Mouse (Mus musculus): ENCODE measurements around the gene Aldh8a1.

Gene Aldh8a1

DNA sequence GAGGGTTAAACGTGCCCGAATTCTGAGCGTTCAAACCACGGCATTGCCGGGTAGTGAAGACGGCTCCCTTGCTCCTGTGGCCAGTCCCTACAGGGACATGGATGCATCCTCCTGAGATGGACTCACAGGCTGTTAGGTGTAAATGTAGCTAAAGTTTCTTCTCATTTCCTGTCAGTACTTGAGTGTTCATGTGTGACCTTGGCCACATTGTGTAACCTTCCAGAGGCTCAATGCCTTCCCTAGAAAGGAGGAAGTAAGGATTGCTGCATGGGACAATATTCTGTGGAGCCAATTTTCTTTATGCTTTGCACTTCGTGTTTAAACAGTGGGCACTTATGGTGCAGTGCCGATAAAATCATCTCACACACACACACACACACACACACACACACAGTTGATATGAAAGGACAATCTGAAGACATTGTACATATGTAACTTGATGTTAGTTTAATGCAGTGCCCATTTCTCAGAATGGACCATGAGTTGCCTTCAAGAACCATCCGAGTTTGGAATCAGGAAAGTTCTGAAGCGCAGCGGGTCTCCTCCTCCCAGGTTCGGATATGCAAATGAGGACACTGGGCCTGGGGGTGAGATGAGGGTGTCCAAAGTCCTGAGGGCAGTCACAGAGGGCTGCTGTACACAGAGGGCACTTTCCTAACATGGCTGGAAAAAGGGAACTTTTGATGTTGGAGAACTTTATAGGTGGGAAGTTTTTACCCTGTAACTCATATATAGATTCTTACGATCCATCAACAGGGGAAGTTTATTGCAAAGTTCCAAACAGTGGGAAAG lies at the start of gene Aldh8a1:
Aldh8a1 (plus strand) TSS at position 610 of the 792 bp plus-strand sequence.
- DNase-seq = no peak

DNA sequence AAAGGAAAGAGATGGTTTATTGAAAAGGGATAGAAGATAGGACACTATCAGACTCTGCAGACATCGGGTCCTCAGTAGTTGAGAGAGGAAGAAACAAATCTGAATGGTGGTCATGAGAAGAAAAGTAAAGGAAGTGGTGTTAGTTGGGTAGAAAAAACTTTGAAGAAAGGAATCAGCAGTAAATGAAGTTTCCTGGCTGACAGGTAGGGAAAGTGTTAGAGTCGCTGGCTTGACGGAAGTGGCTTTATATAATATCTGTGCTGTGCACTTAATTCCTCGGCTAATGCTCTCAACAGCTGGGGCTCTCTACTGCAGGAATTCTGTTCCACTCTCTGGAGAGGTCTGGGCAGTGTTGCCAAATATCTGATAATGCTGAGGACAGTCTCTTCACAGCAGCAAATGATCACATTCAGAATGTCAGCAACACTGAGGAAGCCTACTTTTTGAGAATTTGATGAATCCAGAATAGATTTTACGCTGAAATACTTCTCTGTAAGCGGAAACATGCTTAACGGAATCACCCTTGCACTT lies 49.4 kb upstream of the Aldh8a1 start:
- no peak for DNase-seq

DNA sequence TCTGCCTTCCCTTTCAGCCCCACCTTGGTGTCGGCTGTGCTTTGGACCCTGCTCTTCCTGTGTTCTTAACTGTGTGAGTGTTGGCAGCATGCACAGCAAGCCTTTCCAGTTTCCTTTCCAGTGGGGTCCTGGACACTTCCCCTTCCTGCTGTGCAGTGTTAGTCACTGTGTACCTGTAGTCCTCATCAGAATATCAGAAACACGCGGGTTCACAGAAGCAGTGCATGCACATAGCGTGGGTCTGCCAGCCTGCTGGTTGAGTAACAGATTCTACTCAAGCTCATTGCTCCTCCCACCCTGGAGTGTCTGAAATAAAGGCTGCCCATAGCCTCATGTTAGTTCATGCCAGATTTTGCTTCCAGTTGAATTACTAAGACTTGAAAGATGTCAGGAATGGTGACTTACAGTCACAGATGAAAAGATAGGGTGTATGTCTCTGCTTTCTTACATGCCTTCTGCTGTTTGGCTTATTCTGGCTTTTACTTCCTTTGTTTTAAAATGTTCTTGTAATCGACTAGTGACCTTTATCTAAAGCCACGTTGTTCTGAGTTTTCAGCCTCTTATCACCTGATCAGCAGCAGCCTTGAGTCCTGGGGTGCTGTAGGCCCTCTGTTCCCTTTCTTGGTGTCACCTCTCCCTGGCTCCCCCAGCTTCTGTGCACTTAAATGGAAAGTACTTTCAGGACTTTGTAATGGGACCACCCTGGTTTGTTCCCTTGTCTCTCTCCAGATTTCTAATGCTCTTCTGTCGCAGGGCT lies 42.6 kb upstream of the Aldh8a1 start:
- no peak for DNase-seq

DNA sequence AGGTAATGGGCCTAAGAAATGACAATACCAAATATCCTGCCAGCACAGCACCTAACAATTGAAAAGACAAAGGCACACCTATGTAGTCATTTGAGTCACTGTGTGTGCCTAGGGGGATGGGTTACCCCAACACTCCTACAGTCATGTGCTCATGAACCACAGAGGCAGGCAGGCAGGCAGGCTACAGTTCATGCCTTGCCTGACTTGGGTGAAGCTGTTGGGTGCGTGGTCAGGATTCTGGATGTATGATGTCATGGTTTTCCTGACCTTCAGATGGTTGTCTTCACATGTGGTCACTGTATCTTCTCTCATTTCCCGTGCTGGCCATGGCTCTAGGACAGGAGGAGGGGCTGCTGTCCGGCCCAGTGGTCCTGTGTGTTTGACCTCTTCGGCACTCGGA lies 41.6 kb upstream of the Aldh8a1 start:
- no peak for DNase-seq

DNA sequence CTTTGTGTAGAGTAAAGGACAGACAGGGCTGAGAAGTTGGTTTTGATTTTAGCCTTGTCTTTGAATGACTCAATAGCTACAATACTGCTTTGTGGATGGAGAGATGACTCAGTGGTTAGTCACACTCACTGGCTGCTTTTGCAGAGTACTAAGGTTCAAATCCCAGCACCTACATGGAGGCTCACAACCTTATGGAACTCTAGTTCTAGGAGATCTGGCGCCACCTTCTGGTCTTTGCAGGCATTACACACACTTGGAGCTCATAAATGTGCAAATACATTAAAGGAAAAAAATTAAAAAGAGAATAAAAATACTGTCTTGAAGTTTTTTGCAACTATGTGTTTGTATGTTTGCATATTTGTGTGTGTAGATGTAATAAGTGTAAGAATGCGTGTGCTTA lies 39.9 kb upstream of the Aldh8a1 start:
- no peak for DNase-seq

DNA sequence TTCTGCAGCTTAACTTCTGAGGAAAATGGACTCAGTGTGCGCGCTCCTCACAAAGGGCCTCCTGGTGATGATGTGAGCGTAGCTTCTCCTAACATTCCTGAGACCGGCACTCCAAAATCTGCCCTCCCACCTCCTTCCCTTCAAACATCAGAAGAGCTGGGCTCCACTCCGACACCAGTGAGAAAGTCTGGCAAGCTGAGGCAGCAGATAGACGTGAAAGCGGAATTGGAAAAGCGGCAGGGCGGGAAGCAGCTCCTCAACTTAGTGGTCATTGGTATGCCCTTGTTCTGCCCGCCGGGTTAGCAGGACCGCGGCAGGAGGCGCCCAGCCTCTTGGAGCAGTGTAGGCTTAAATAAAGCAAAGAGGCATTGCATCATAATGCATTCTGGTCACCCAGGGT lies 35.4 kb upstream of the Aldh8a1 start:
- no peak for DNase-seq

DNA sequence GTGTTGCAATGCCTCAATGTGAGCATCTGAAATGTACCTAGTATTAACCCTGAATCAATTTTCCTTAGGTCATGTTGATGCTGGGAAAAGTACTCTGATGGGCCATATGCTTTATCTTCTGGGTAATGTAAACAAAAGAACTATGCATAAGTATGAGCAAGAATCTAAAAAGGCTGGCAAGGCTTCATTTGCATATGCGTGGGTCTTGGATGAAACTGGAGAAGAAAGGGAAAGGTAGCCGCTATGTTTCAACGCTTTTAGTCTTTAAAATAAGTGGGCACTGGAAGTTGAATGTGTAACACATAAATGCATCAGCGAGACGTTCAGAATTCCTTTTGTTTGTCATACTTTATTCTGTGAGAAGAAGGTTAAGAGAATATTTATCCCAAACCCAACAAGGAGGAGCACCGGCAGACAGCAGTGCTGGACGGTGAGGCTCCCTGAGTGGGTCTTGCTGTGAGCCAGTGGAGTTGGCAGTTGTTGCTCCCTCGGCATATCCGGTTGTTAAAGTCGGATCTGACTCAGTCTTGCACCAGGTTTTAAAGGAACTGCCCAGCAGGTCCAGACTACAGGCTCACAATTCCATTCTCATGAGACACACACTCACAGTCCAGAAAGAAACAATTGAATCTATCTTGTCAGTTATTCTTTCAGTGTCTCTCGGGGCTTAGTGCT lies 34.6 kb upstream of the Aldh8a1 start:
- DNase-seq = no peak

DNA sequence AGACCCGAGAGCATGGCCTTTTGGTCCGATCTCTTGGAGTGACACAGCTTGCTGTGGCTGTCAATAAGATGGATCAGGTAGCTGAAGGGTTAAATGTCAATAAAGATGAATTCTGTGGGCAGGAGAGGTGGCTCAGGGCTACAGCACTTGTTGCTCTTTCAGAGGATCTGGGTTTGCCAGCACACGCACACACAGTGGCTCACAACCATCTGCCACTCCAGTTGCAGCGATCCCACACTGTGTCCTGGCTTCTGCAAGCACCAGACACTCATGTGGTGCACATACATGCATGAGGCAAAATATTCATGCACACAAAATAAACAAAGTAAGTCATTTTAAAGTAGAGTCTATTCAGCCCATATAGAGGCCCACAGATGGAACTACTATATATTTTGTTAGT lies 29.8 kb upstream of the Aldh8a1 start:
- DNase-seq = no peak

DNA sequence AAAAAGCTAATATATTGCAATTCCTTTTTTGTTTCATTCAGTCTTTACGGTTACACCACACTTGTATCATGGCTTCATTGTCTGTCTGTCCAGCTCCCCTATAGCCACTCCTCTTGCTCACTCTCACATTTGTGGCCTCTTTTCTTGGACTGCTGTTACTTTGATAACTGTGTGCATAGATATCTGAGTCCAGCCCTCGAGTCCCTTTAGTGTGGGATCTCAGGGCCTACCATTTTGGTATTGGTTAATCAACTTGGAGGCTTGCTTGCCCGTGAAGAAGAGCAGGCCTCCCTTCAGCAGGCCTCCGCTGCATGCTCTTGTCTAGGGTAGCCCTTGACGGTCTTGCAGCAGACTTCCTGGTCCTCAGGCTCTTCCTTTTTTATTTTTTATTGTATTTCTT lies 27.6 kb upstream of the Aldh8a1 start:
- no peak for DNase-seq

DNA sequence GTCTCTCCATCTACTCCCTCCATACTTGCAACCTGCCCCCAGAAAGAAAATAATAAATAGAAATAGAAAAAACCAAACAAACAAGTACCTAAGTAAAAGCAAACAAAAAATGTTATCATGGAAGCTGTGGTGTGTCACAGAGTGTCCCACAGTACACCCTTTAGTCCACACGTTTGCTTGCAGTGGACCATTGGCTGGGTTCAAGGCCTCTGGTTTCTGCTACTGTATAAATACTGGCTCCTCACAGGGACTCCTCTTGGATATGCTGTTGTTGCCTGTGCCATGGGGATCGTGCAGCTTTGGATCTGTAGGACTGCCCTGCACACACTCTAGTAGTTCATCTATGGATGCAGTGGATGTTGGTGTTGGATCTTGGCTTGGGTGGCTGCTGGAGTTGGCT lies 27.1 kb upstream of the Aldh8a1 start:
- DNase-seq = no peak

DNA sequence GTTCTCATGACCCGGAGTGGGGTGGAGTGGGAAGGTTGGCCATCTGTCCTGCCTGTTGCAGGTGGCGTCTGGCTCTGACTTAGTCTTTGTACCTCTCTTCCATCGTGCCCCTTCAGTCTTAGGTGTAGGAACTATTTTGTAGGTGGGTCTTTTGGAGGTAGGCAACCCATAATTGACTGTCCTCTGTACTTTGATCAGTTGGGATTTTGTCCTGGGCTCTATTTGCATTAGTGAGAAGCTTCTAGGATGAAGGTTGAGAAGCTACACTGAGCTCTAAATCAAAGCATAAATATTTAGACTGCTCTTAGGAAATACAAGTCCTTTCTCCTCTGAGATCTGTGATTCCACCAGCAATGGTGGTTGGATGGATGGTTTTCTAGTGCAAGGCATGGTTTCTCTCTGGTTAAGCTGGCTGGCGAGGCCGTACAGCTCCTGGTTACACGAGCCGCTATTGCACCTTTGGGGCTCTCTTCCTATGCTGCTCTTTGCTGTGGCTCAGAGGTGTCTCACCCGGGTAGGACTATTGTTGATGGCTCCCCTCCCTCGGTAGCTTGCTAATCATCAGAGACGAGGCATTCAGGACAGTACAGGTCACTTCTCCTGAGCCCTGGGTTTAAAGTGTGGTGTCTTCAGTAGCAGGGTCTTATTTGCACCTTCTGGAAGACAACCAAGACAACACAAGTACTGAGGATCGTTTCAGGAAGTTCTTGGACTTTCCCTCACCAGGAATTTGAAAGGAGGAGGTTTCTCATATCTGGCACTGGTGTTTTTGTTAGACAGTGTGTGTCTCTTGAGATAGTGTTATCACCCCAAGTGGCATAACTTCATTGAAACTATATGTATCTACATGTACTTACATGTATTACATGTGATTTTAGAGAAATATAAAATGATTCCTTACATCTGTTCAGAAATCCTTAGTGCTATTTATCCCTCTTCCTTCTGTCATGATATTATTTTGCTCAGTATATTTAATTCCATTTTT lies 26.3 kb upstream of the Aldh8a1 start:
- DNase-seq = no peak

DNA sequence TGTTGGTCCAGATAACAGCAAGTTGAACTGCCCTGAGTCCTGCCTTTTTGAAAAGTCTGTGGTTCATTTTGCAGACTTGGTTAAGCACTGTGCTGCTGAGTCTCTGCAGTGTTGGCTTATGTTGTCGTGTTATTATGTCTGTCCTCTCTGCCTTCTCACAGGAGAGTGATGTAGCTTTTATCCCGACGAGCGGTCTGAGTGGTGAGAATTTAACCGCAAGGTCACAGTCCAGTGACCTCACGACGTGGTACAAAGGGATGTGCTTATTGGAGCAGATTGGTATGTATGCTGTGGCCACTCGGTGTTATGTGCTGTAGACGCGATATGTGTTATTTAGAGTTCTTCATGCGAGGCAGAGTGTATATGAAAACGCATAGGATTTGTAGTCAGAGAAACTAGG lies 25.3 kb upstream of the Aldh8a1 start:
- no peak for DNase-seq

DNA sequence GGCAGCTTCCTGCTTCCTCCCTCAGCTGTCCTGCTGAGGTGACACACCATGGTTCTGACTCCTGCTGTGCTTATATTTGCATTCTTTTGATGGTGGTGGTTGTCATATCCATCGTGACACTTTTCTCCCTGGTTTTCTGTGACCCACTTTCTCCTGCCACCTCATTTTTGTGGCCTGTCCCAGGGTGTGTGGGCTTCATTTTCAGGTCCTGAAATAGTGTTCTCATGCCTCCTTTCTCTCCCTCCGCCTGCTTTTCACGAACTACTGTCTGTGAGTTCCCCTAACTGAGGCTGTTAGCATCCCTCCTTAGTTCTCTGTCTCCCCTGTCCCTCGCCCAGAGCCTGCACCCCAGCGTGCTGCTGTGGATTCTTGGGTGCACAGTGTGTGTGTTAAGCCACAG lies 23.2 kb upstream of the Aldh8a1 start:
- DNase-seq = no peak

DNA sequence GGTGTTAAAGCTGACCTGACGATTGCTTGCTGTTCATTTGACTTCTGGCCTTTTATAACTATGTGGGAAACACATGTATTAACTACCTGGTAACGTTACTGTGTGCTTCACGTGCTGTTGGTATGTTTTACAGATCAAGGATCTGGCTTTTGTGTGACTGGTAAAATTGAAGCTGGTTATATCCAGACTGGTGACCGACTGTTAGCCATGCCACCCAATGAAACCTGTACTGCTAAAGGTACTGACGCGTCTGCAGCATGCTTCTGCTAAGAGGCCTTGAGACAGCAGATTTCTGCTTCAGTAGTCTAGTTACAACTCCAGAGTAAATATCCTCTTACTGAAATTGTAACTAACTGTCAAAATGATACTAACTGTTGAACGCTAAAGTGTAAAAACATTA lies 22.6 kb upstream of the Aldh8a1 start:
- no peak for DNase-seq

DNA sequence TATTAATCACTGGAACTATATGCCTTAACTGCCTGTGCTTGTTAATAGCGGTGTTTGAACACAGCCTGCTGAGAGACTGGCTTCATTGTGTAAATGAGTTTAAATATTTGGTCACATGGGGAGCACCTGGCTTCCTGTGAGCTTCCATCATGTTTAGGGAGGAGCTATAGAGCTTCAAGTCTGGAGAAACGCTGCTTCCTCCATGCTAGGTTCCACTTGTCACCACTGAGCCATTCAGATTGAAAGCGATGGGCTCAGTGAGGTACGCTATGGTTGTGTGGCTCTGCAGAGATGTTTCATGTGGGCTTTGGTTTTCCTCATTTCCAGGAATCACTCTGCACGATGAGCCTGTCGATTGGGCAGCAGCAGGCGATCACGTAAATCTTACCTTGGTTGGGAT lies 19.1 kb upstream of the Aldh8a1 start:
- no peak for DNase-seq

DNA sequence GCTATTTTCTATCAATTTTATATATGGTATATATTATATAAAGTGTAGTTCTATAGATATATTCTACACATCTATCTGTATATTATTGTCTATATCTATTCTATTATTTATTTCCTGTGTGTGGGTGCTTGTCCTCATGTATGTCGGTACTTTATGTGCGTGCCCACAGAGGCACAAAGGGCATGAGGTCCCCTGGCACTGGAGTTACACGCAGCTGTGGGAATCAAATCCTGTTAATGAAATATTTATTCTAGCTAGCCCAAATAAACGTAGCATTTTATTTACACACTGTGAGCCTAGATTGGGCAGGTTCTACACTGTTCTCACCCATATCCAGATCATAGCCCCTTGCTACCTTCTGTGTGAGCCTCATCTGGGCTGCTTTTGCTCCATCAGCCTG lies 18.0 kb upstream of the Aldh8a1 start:
- no peak for DNase-seq

DNA sequence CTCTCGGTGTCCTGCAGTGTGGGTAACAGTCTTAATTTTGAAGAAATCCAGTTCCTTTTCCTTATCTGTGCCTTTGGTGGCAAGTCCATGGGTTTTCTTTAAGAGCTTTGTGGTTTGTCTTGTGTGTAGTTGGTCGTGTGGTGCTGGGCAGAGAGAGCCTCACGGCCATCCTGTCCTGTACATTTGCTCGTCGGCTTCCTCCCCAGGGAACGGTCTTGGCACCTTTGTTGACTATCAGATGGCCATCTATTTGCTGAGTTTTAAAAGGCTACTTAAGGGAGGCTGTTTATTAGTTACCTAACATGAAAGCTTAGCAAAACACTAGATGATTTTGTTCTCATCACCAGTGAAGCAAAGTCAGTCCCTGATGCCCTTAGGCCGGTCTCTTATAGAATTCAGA lies 15.2 kb upstream of the Aldh8a1 start:
- DNase-seq = no peak

DNA sequence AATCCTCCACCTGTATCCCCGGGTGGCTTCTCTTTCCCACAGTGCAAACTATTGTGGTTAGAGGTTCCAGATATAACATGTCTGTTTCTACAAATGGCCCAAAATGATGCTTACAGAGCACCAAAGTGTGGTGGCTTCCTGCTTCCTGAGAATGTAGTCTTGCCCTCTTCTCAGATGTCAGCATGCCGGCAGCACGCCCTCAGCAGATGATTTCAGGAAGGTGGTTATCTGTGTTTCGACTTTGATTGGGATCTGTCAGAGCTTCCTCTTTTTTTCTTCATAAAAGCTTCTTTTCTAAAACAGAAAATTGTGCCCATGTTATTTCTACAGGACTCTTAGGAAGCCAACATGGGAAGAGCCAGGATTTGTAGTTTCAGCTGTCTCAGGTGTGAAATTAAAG lies 13.8 kb upstream of the Aldh8a1 start:
- DNase-seq = no peak

DNA sequence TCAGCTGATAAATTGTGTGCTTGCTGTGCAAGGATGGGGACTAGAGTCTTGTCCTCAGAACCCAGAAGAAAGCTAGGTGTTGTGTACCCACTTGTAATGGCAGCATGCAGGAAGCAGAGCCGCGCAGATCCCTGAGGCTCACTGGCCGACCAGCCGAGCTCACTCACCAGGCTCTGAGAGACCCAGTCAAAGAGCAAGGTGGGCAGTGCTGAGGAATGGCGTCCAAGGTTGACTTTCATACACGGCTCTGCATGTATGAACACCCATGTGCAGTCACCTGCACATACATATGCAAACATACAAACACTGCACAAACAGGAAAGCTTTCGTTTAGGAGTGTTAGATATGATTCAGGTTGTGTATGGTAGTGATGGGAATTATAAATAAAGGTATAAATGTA lies 12.1 kb upstream of the Aldh8a1 start:
- no peak for DNase-seq

DNA sequence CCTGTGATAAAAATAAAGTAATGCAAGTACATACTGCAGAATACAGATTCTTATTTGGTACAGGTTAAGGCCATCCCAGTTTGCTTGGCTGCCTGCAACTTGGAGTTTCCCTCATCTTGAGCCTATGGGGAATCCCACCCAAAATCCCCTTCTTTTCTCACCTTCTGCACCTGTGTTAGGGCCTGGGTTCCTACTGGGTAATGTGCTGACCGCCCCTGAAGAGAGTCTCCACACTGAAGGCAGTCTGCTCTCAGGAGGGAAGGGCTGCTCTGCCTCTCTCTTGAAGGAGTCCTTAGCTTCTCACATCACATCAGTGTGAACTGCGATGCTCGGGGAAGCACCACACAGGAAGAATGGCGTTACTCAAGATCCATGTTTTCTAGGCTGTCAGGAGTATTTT lies 11.2 kb upstream of the Aldh8a1 start:
- no peak for DNase-seq

DNA sequence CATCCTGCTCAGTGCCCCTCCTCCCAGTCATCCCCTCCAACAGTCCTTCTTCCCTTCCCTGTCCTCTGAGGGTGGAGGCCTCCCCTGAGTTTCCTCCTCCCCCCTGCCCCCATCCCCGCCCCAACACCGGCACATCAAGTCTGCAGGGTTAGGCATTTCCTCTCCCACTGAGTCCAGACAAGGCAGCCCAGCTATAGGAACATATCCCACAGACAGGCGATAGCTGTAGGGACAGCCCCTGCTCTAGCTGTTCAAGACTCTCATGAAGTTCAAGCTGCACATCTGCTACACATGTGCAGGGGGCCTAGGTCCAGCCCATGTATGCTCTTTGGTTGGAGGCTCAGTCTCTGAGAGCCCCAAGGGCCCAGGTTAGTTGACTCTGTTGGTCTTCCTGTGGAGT lies 10.6 kb upstream of the Aldh8a1 start:
- no peak for DNase-seq

DNA sequence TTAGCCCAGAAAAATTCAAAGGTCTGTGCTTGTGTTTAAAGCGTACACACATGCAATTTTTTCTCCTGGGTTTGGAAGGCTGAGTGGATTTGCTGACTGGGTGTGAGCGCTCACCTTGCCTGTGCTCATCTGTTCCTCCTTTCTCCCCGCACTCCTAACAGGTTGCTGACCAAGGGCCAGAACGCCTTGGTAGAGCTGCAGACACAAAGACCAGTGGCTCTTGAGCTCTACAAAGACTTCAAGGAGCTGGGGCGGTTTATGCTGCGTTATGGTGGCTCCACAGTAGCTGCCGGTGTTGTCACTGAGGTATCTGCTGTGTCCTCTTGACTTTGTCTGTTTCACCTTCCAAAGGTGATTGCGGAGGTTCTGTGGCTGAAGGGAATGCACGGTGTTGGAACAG lies 9.6 kb upstream of the Aldh8a1 start:
- DNase-seq = no peak

DNA sequence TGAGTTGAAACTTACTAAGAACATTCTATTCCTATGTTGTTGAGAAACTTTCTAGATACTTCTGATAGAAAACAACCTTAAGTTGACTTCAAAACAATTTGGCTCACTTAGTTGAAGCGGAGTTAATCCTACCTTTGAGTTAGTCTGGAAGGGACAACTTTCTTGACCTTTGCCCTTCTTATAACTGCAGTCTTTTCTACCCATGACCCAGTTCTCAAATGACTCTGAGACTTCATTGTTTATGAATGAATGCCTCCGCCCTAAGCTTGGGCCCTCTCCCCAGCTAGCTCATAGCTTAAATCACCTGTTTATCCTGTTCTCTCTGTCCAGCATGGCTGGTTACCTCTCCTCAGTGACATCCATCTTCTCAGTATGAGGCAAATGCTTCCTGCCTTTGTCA lies 7.5 kb upstream of the Aldh8a1 start:
- no peak for DNase-seq
